Mouse (Mus musculus) right cerebral cortex, adult 2 months (tissue): ENCODE results near the gene Mfsd9.

Experiments
- DNase-seq, 2 experiments: peaks; one replicate each; pipeline ENCODE4 v3.0.0; 2021 to 2022; ENCODE audit warnings: low spot score in 2 of 2

The Mfsd9 gene

GRCm38 (mm10) chr1:40790324-40791141 lies at the start of gene Mfsd9:
Gene Mfsd9, minus strand, starts transcription at chr1:40790687.
- DNase-seq, result peak; percentile 89 to 92

- no peak for DNase-seq
Observed at GRCm38 (mm10) chr1:40835468-40835867, 45.0 kb upstream of the Mfsd9 start.

- no peak for DNase-seq
Observed at GRCm38 (mm10) chr1:40830712-40831507, 40.4 kb upstream of the Mfsd9 start.

DNA sequence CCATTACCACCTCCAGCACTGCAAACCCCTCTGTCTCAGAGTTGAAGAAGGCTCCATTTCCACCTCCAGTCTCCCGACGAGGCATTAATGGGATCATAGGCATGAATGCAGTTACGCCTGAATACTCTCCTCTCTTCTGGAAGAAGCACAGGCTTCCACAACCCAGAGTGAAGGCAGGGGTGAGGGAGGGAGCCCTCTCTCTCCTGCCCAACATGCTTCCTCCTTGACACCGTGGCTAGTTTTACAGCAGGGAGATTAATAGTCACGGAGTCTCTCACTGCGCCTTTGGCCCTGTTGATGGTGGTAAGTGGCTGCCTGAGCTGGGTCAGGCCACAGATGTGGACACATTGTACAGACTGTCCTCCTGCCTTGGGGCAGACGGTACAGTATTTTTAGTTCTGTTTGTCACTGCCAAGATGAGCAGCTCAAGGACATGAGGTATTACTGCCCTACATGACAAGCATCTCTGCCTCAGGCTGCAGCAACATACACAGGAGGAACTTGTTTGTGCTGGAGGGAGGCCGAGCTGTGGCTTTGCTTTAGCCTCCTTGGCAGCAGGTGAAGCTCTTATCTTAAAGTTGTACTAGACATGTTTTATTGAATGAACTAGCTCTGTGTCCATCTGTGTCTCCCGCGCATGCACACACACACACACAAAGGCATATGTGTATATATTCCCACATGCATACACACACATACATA lies 38.9 kb upstream of the Mfsd9 start:
- DNase-seq, result no peak

DNA sequence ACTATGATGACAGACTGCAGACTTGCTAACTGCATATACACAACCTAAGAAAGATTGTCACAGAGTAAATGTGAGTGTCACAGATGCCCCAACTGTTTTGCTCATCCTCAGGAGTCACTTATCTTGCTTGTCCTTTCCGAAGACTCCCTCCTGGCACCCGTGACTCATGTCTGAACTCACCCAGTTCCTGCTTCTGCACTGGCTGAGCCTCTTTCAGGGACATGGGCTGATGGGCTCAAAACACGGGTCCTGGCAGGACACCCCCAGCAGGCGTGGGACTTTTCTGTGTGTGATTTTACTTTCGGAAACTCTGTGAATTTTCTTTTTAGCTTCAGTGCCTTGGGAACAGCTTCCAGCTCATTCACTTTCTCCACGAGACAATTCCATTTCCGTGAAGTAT lies 35.3 kb upstream of the Mfsd9 start:
- DNase-seq, result no peak

DNA sequence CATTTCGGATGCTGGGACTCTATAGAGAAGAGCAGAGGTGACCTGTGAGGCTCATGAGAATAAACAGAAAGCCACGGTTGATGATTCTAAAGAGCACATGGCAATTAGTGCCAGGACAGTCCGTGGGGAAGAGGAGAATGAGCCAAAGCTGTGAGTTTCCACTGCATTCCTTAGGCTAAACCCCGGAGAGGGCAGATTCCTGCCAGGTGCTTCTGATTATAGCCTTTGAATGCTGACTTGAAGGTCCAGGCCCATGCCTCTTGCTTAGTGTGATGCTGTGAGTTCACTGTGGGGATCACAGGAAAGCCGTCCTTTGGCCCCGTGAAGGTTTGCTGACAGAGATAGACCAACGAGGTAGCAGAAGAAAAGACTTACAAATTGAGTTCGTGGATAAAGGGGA lies 34.4 kb upstream of the Mfsd9 start:
- DNase-seq, result no peak

DNA sequence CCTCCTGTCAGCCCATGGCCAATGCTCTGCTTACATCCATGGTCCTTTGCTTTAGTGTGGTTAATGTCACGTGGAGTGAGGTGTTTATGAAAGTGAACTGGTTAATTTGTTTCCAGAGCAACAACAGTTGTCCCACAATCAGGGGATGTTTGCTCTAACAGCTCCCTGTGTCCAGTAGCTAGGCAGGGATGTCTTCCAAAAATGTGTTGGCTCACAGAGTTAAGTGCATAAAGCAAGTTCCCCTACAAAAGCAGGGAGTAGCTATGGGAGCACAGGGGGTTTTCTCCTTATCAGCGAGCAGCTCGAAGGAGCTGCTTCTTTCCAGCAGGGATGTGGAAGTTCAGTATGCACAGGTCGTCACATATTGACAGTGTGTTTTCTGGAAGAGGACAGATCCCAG lies 34.0 kb upstream of the Mfsd9 start:
- no peak for DNase-seq

DNA sequence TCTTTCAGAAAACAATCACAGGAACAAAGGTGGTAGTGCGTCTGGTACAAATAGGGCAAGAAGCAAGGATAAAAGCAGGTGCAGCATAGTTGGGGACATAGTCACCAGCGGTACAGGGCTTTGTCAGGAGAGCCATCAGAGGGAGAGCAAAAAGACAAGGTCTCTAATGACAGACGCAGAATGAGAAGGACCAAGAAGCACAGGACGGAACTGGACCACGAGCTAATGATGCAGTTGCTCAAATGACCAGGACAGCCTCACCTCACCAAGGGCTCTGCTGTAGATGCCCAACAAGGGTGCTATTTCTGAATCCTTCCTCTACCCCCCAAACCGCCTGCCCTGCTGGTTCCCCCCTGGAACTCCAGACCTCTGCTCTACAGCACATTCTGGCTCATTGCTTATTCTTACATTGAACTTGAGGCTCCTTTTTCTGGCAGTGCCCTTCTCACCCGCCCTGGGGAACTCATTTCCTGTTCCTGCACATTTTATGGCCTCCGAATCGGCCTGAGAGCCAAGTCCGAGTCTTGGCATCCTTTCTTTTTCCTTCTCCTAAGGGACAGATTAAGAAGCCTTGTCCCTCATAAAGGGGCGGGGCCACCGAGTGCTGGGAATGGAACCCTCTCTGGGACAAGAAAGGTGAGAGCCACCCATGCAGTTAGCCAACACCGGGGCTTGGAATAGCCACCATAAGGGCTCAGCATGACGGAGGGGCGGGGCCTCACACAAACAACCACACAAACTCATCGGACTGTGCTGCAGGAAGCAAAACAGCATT lies 24.8 kb upstream of the Mfsd9 start:
- DNase-seq, result no peak

GRCm38 (mm10) chr1:40808643-40809042 lies 18.2 kb upstream of the Mfsd9 start:
- DNase-seq, result no peak

GRCm38 (mm10) chr1:40805891-40806290 lies 15.4 kb upstream of the Mfsd9 start:
- no peak for DNase-seq

DNA sequence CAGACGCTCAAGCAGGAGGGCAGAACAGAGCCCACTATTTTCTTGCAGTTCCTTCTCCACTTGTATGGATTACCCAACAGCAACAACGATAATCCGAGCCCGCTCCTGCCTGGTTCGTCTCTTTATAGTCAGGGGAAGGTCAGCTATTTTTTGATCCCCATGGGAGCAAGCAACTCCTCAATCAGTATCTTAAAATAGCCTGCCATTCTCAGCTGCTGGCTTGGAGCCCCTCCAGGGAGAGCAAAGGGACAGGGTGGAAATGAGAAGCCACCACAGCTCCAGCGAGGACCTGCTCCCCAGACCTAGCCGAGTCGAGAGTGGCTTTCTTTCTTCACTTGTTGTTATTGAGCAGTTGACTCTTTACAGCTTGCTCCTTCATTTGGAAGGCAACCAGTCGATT lies 14.9 kb upstream of the Mfsd9 start, which contains the start of gene Tmem182:
Gene Tmem182 (plus strand): TSS at position 251 of the 400 bp plus-strand sequence.
- DNase-seq, result no peak

- DNase-seq, result no peak
Observed at GRCm38 (mm10) chr1:40804118-40804517, 13.6 kb upstream of the Mfsd9 start.

GRCm38 (mm10) chr1:40802759-40803158 lies 12.3 kb upstream of the Mfsd9 start:
- peak; percentile 74 to 77 for DNase-seq

GRCm38 (mm10) chr1:40800908-40801307 lies 10.4 kb upstream of the Mfsd9 start:
- no peak for DNase-seq

- no peak for DNase-seq
Observed at GRCm38 (mm10) chr1:40799121-40799520, 8.6 kb upstream of the Mfsd9 start.

GRCm38 (mm10) chr1:40797348-40797747 lies 6.9 kb upstream of the Mfsd9 start:
- peak; percentile 73 to 74 for DNase-seq

DNA sequence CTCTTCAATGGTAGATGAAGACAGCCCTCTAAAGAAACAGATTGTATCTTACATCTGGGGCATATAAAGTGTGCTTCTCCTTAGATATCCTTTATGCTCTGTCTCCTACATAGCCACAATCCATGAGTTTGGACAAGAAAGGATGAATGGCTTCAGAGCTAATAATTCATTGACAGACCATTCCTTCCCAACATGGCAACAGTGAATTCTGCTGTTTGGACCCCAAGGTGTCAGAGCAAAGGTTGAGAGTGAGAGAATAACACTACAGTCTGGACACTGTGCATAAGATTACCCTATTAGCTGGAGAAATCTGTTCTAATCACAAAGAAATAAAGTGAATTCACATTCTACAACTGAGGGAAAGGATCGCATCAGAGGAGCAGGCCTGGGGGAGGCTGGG lies 5.0 kb upstream of the Mfsd9 start:
- no peak for DNase-seq

DNA sequence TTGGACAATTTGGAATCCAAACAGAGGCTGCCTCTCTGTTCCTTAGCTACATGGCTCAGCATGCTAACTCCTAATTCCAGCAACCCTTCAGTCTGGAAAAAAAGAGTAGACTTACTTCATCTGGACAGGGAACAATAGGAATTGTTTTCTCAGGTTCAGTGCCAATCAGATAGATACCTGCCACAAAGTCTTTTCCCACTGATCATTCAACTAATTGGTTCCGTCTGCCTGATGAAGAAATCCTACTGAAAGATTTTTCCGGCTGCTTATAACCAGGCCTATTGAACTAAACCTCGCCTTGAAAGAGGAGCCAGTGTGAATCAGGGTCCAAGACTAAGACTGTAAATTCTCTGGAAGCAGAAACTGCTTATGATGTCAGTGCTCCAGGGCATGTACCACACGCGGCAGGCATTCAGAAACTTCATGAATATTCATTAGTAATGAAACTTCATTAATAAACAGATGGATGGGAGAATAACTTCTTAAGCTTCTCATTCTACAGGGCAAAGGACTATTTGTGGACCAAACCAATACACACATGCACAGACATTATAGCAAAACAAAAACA lies 737 bp downstream of the Mfsd9 start:
- DNase-seq, result peak in 1 of 2 experiments; percentile 8

GRCm38 (mm10) chr1:40788956-40789355 lies 1.5 kb downstream of the Mfsd9 start:
- DNase-seq, result no peak

GRCm38 (mm10) chr1:40785876-40786445 lies 4.5 kb downstream of the Mfsd9 start:
- no peak for DNase-seq

DNA sequence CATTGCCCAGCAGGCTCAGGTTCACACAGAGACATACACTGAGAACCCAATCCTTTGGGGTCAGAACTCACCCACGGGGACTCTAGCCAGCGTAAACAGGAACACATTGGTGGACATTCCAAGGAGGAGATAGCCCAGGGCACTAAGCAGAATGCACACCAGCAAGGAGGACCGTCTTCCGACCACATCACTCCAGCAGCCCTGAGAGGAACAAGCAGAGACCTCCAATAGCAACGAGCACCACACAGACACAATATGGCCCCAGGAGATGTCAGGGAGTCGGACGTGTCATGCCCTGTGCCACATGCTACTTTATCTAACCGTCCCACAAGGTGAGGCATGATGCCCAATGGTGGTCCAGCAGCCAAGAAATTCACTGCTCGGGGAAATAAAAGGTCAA lies 6.2 kb downstream of the Mfsd9 start:
- DNase-seq, result no peak
